Mouse (Mus musculus): ENCODE data around the gene Cgref1. TPM values are rescaled to one million over a fixed set of nuclear protein-coding genes. Genes with fewer than 3 reads are reported as not detected.

Gene Cgref1
- total RNA-seq, 2 experiments from 2014 or later: 24.8 to 27.7 TPM

DNA sequence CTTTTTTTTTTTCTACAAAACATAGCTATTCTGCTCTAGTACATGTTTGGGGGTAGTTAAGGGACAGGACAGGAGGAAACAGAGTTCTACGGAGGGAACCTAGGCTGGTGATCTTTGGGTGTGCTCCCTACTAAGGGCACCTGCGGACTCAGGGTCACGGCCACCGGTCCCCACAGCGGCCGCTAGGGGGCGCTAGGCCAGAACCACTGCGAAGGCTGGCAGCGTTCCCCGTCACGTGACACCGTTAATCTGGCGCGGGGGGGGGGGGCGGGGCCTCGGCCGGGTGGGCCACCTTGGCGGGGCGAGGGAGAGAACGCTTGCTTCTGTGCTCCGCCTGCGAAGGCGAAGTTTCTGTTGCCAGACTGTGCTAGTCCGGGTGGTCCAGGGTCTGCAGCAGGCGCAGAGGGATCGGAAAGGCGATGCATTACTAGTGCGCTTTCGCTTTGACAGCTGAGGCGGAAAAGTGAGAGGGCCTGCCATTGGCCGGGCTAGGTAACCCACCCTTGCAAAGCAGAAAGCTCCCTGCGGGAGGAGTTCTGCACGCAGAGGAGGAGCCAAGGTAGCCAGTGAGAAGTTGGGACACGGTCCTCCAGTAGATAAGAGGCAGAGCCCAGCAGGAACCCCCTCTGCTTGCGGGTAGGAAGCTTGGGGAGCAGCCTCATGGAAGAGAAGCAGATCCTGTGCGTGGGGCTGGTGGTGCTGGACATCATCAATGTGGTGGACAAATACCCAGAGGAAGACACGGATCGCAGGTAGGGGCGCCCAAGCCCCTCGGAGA lies 23.9 kb downstream of the Cgref1 start, which contains the start of gene Khk:
TSS of gene Khk (plus strand) at position 176 of the 778 bp plus-strand sequence.
- intact Hi-C loops (cut with DNase I): no loop called here
- peak; percentile 87 to 89 for DNase-seq (ENCODE audit: low spot score in 2 of 2)

DNA sequence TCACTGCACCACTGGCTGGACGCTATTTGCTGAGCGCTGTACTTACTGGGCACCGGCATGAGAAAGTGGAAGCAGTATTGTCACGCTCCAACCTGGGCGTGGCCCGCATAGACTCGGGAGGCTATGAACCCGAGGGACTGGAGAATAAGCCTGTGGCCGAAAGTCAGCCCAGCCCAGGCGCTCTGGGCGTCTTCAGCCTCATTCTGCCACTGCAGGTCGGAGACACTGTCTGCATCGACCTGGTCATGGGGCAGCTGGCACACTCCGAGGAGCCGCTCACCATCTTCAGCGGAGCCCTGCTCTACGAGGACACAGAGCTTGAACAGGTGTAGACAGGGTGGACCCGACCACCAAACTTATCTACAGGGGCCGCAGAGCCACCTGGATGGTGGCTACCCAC lies 24.8 kb downstream of the Cgref1 start:
- DNase-seq (ENCODE audit: low spot score in 2 of 2): no peak
- intact Hi-C loops (cut with DNase I): no loop called here

DNA sequence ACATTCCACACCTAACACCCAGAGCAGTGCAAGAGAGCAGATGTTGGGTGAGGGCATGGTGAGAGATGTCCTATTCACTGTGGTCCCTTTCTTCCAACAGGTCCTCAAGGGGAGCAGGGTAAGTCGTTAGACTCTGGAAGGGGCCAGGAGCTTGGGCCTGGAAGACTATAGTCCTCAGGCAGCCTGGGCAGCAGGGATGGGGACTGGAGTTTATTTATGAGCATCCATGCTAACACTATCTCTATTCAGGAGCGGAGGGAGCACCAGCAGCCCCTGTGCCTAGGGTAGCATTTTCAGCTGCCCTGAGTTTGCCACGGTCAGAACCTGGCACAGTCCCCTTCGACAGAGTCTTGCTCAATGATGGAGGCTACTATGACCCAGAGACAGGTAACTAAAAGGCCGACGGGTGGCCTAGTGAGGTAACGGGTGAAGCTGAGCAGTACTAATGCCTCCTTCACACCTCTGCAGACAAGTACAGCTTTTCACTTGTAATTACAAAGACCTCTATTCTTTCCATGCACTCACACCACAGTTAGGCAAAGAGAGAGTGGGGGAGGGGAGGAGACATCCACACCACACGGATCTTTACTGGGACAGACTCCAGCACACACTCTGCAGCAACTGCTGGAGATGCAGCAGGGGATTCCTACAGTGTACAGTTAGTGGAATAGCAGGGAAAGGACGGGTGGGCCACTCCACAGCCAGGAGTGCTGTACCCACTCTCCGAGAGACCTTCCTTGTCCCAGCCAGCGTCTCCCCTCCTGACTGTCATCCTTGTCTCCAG lies 25.4 kb downstream of the Cgref1 start:
- DNase-seq (ENCODE audit: low spot score in 2 of 2): no peak
- intact Hi-C loops (cut with DNase I): no loop called here

DNA sequence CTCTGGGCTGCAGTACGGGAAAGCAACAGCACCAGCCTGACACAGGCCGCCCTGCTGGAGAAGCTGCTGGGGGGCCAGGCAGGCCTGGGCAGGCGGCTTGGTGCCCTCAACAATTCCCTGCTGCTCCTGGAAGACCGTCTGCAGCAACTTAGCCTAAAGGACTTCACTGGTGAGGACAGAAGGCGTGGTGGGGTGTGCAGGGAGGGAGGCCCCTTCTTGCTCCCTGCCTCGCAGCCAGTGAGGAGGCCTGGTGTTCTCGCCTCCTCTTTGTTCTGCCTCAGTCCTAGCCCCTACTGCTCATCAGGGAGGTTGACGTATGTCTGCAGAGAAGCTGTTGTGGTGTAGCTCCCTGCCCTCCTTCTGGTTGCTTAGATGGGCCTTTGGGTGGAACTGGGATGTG lies 26.7 kb downstream of the Cgref1 start:
- no peak for DNase-seq (ENCODE audit: low spot score in 2 of 2)
- intact Hi-C loops (cut with DNase I): no loop called here

DNA sequence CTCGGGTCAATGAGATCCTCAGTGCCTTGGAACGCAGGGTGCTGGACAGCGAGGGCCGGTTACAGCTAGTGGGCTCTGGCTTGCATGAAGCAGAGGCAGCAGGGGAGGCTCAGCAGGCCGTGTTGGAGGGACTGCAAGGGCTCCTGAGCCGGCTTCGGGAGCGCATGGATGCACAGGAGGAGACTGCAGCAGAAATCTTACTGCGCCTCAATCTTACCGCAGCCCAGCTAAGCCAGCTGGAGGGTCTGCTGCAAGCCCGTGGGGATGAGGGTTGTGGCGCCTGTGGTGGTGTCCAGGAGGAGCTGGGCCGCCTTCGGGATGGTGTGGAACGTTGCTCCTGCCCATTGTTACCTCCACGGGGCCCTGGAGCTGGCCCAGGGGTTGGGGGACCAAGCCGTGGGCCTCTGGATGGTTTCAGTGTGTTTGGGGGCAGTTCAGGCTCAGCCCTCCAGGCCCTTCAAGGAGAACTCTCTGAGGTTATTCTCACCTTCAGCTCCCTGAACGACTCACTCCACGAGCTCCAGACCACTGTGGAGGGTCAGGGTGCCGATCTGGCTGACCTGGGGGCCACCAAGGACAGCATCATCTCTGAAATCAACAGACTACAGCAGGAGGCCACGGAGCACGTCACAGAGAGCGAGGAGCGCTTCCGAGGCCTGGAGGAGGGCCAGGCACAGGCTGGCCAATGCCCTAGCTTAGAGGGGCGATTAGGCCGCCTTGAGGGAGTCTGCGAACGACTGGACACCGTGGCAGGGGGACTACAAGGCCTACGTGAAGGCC lies 27.3 kb downstream of the Cgref1 start:
- DNase-seq (ENCODE audit: low spot score in 2 of 2): no peak
- intact Hi-C loops (cut with DNase I): loop anchor here (2.0 kb wide), 1 partner anchor 111 kb away; no protein-coding TSS in a partner anchor

DNA sequence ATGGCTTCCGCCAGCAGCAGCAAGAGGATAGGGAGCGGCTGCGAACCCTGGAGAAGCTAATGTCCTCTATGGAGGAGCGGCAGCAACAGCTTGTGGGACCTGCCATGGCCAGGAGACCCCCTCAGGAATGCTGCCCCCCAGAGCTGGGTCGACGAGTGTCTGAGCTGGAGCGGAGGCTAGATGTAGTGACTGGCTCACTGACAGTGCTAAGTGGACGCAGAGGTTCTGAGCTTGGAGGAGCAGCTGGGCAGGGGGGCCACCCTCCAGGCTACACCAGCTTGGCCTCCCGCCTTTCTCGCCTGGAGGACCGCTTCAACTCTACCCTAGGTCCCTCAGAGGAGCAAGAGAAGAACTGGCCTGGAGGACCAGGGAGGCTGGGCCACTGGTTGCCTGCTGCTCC lies 28.0 kb downstream of the Cgref1 start:
- DNase-seq (ENCODE audit: low spot score in 2 of 2): no peak
- intact Hi-C loops (cut with DNase I): loop anchor here (2.0 kb wide), 1 partner anchor 111 kb away; no protein-coding TSS in a partner anchor

DNA sequence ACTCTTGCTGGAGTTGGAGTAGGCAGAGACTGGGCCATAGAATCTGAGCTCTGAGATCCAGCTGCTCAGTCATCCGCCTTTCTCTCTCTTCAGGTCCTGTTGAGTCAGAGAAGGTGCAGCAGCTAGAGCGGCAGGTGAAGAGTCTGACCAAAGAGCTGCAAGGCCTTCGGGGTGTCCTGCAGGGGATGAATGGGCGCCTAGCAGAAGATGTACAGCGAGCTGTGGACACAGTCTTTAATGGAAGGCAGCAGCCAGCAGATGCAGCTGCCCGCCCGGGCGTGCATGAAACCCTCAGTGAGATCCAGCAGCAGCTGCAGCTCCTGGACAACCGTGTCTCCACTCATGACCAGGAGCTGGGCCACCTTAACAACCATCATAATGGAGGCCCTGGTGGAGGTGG lies 28.6 kb downstream of the Cgref1 start:
- no peak for DNase-seq (ENCODE audit: low spot score in 2 of 2)
- intact Hi-C loops (cut with DNase I): loop anchor here (2.0 kb wide), 1 partner anchor 110 kb away; no protein-coding TSS in a partner anchor

DNA sequence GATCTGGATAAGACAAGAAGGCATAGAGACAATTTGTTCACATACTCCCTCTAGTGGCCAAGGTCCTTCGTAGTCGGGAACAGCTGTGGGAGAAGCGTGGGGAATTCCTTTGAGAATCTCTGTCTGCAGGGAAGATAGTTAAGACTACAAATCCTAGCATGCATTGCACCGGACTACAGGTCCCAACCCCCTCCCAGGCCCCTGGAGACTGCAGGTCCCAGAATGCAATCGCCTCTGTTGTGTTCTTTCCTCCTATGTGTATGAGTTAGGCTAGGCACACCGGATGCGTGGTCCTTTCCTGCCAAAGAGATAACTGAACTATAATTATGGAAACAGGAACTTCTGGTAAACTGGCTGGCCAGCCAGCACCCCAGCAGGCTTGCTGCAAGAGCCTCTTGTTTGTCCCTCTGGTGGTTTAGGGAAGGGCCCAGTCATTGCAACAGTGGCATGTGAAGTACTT lies 29.4 kb downstream of the Cgref1 start:
- intact Hi-C loops (cut with DNase I): loop anchor here (2.0 kb wide), 1 partner anchor 109 kb away; no protein-coding TSS in a partner anchor
- DNase-seq (ENCODE audit: low spot score in 2 of 2): peak; percentile 87 to 98

DNA sequence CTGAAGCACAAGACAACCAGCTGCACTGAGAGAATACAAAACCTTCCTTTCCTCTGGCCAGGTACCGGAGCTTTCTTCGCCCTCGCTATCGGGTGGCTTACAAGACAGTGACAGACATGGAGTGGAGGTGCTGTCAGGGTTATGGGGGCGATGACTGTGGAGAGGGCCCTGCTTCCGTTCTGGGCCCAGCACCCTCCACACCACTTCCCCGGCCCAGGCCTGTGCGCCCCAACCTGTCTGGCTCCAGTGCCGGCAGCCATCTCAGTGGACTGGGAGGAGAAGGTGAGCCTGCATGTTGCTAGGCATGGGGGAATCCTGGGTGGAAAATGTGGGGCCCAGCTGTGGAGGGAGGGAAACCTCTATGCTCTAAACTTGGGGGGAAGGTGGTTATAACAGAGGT lies 29.9 kb downstream of the Cgref1 start:
- DNase-seq (ENCODE audit: low spot score in 2 of 2): no peak
- intact Hi-C loops (cut with DNase I): no loop called here

DNA sequence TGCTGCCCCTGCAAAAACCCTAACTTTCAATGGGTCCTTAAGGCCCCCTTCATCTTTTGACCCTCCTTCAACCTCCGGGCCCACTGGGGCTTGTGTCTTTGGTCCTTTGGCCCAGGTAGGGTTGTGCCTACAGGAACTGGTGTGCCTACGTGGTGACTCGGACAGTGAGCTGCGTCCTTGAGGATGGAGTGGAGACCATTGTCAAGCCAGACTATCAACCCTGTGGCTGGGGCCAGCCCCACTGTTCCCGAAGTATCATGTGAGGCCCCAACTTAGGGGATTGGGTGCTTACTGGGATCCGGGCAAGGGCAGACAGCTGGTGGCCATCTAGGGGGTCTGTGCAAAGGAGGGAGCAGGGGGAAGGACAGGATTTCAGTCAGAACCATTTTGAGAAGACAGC lies 30.5 kb downstream of the Cgref1 start:
- intact Hi-C loops (cut with DNase I): no loop called here
- DNase-seq (ENCODE audit: low spot score in 2 of 2): no peak

DNA sequence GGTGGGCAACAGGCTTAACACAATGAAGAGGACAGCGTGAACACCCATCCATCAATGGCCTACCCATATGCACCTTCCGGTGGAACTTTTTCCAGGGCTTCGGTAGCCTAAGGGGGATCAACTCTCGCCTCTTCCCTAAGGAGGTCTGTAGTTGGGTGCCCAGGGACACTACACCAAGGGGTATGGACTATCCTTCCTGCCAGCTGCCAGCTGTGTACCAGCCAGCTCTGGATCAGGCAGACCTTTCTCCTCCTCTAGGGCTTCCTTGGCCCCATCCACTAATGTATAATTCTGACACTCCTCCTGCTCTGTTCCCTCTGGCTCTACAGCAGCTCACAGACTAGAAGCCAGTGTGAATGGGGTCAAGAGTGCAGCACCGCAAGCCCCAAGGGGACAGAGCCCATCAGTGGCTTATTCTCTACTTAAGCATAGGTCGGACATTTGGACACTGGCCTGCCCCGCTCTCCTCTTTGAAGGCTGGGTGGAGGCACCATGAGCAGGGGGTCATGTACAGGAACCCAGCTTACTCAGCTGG lies 31.2 kb downstream of the Cgref1 start:
- no peak for DNase-seq (ENCODE audit: low spot score in 2 of 2)
- intact Hi-C loops (cut with DNase I): no loop called here

DNA sequence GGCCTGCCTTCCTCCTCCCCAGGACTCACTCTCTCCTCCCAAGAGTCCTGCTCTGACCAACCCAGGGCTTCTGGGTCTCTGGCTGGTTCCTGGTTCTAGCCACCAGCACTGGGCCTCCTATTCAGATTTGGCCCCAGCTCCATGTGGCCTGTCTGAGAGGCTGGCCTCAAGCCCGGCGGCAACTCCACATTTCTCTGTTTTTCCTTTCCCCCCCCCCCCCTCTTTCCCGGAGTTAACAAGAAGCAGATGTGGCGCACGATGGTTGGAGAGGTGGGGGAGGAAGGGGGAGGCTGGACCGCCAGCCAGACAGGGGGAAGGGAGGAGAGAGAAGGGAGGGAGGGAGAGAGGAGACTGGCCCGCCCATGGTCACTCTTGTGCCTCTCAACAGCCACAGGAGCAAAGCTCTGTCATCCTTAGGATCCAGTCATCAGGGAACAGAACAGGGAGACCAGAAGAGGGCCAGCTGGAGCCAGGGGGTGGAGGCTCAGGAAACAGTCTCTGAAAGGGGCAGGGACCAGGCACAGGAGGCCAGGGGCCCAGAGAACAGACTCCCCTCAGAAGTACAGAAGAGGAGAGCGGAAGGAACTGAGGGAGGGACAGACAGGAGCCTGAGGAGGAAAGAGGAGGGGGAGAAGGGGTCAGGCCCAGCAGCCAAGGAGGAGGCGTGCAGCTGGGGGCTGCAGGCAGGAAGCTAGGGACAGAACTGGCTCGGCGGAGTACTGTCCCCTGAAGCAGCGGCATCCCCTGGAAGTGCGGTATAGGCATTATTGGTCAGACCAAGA lies 32.1 kb downstream of the Cgref1 start, which contains the start of gene Emilin1:
TSS of gene Emilin1 (plus strand) at position 343 of the 782 bp plus-strand sequence.
- DNase-seq (ENCODE audit: low spot score in 2 of 2): no peak
- intact Hi-C loops (cut with DNase I): no loop called here

DNA sequence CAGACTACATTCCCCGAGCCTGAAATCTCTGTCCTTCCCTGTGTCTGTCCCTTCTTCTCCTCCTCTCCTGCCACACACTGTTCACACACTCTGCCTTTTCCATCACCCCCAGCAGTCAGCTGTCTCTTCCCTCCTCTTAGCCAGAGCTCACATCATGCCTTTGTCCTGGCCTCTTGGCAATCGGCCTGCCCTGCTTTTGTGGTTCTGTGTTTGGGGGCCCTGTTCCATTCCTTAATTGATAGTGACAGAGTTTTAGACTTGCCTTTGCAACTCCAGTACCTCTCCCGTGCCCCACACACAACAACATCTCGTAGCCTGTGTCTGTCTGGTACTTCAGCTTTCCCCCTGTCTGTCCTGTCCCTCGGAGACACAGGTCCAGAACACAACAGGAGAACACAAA lies 33.2 kb downstream of the Cgref1 start:
- intact Hi-C loops (cut with DNase I): no loop called here
- DNase-seq (ENCODE audit: low spot score in 2 of 2): no peak

DNA sequence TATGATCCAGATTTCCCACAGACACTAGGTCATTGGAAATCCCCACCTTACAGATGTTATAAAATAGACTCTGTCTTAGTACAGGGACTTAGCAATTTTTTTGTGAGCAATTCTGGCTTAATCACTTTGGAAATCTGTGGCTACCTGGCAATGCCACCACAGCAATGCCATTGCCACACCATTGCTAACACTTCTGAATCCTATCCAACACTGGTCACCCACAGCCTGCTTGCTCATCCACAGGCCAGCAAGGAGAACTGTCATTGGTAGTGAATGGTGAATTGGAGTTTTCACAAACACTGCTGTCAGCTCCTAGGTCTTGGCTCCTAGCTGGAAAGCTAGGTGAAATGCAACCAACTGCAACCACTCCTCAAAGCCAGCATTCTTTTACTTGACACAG lies 34.9 kb downstream of the Cgref1 start:
- intact Hi-C loops (cut with DNase I): no loop called here
- no peak for DNase-seq (ENCODE audit: low spot score in 2 of 2)

DNA sequence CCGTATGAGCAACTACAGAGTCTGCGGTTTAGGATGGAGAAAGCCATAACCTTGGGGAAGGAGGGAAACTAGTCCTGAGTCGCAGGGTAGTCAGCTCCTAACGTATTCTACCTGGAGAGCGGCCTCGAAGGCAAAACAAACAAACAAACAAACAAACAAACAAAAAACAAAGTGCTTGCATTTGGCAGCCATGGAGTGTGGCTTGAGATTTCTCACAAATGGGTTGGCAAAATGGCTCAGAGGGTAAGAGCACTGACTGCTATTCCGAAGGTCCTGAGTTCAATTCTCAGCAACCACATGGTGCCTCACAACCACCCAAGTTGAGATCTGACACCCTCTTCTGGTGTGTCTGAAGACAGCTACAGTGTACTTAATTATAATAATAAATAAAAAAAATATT lies 35.5 kb downstream of the Cgref1 start:
- no peak for DNase-seq (ENCODE audit: low spot score in 2 of 2)
- intact Hi-C loops (cut with DNase I): no loop called here

DNA sequence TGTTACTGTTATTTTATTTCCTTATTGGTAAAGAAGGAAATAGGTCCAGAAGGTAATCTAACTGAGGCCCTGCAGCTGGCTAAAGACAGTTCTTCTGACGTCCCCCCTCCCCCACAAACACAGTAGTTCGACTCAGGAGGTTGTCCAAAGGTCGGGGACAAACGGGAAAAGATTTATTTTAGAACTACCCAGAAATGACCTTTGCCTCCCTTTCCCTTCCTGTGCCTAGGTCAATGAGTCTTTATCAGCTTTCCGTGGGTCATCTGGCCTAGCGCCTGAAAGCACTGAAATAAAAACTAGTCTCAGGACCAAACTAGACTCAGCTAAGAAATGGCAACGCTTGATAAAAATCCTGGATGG lies 36.1 kb downstream of the Cgref1 start:
- intact Hi-C loops (cut with DNase I): no loop called here
- no peak for DNase-seq (ENCODE audit: low spot score in 2 of 2)

DNA sequence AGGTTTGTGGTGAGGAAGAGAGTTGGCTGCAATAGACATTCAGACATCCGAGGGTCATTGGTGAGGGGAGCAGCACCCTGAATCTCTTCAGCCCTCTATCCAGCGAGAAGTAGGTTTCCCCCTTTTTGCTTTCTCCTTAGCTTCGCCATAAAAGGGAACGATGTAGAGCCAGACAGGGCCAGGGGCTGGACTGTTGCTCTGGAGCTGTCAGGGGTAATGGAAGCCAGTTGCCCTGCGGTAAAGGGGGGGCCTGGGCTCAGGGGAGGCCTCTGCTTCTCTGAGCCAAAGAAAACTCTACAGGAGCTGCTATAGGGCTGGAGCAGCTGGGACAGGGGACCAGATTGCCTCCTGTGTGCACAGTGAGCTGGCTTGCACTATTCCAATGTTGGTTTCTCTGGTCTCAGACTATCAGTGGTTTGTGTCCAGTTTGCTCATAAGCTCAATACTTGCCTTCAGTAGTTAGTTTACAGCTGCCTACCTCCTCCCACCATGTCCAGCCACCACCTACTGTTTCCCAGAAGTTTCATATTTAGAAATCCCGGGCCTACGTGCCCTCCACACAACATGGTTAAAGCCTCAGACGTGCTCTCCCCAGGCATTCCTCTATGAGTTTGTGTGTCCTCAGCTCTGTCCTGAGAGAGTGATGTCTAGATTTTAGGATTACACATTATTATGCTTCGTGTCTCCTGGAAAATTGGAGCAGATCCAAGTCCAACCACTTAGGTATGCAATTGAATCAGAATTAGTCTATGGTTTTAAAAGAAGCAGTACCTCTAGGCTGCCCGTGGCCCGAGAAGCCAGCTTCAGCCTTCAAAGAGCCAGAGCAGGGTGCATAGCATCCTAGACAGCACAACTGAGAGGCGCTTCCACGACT lies 36.7 kb downstream of the Cgref1 start:
- no peak for DNase-seq (ENCODE audit: low spot score in 2 of 2)
- intact Hi-C loops (cut with DNase I): no loop called here

Data from left cerebral cortex, postnatal 25 days (tissue).